Mouse (Mus musculus) limb, embryonic 12.5 days (tissue): ENCODE results near the gene Slc6a18. TPM values are rescaled to one million over a fixed set of nuclear protein-coding genes. Genes with fewer than 3 reads are reported as not detected.

ENCODE experiments used
- ATAC-seq: fragments of 200-750 bp; cut with Nextera tagmentation; 2 replicates; pipeline ENCODE4 v1.8.0; 2017; ENCODE audit warnings: low read depth, moderate TSS enrichment; ENCODE audit not compliant: insufficient number of reproducible peaks, insufficient read depth, low FRiP score, low TSS enrichment
- H3K27ac ChIP-seq: fragments of 300-500 bp; sonication (generic); 2 replicates; pipeline ENCODE4 v1.5.1; 2016; ENCODE audit warnings: mild to moderate bottlenecking, moderate library complexity
- H3K27me3 ChIP-seq: fragments of 300-500 bp; sonication (generic); 2 replicates; pipeline ENCODE4 v1.6.1; 2016; ENCODE audit warnings: mild to moderate bottlenecking, moderate library complexity
- H3K36me3 ChIP-seq: fragments of 300-500 bp; sonication (generic); 2 replicates; pipeline ENCODE4 v1.6.1; 2016; ENCODE audit warnings: mild to moderate bottlenecking, moderate library complexity
- H3K4me1 ChIP-seq: fragments of 300-500 bp; sonication (generic); replicated peaks from 2 replicates; pipeline ENCODE4 v1.6.1; 2016
- H3K4me2 ChIP-seq: fragments of 300-500 bp; sonication (generic); 2 replicates; pipeline ENCODE4 v1.6.1; 2016; ENCODE audit warnings: mild to moderate bottlenecking, moderate library complexity
- H3K4me3 ChIP-seq: fragments of 300-500 bp; sonication (generic); replicated peaks from 2 replicates; pipeline ENCODE4 v1.5.1; 2016; ENCODE audit warnings: mild to moderate bottlenecking
- H3K9ac ChIP-seq: fragments of 300-500 bp; sonication (generic); replicated peaks from 2 replicates; pipeline ENCODE4 v1.6.1; 2016; ENCODE audit warnings: mild to moderate bottlenecking, moderate library complexity
- H3K9me3 ChIP-seq: fragments of 300-500 bp; sonication (generic); 2 replicates; pipeline ENCODE4 v1.6.1; 2016; ENCODE audit warnings: mild to moderate bottlenecking, moderate library complexity
- WGBS: fragments of 180-500 bp; shearing (Covaris S2); methylation state at CpG from one replicate; pipeline ENCODE4 v1.1.7; 2016; 5-methylcytosine and 5-hydroxymethylcytosine counted together
- polyA plus RNA-seq: library from polyadenylated mRNA; unstranded; fragments of >200 nt; fragmentation: Nextera tagmentation; extraction: Ambion mirVana; gene quantifications from 2 replicates; pipeline ENCODE4 v1.2.1, GENCODE M21; 2016

The Slc6a18 gene
- polyA plus RNA-seq, 1 experiment from 2014 or later = not detected

- Histone ChIP-seq H3K4me1 (no peaks in the 10 kb centered on the region), H3K9me3 (no peaks in the 10 kb centered on the region), H3K4me2 (no peak overlapping the region), H3K4me3 (no peak overlapping the region), H3K36me3 (no peaks in the 10 kb centered on the region), H3K27me3 (no peaks in the 10 kb centered on the region; the same call in 1 of the 2 replicates), H3K9ac (no peak overlapping the region), H3K27ac (no peak overlapping the region)
- 81% methylated on average over 6 of the region's 6 CpGs for WGBS
- no peak for ATAC-seq
Measured at GRCm38 (mm10) chr13:73685502-73685901, 7.7 kb upstream of the Slc6a18 start.

- Histone ChIP-seq H3K9me3 (no peaks in the 10 kb centered on the region), H3K27me3 (no peaks in the 10 kb centered on the region), H3K4me3 (no peak overlapping the region), H3K9ac (no peak overlapping the region), H3K36me3 (no peaks in the 10 kb centered on the region), H3K4me1 (no peaks in the 10 kb centered on the region), H3K27ac (no peak overlapping the region), H3K4me2 (no peak overlapping the region)
- 85% methylated on average over 1 of the region's 1 CpGs for WGBS
- no peak for ATAC-seq
Measured at GRCm38 (mm10) chr13:73684412-73684811, 6.6 kb upstream of the Slc6a18 start.

DNA sequence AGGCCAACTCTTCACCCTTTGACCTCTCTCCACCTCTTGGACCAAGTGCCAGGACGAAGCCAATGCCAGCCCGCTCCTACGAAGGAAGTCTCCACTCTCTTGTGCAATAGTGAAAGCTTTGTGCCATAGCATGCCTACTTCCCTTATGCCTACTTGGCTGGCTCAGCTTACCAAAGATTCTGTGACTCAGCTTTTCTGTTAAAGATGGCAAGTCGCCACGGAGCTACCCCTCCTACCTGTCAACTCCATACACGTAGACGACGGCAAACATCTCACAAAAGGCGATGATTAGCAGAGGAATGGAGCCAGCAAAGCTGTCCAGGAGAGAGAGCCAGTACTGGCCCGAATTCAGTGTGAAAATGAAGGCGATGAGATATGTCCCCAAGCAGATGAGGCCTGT lies 5.9 kb upstream of the Slc6a18 start:
- no peak overlapping the region for H3K9ac ChIP-seq
- H3K27me3 ChIP-seq = no peaks in the 10 kb centered on the region
- H3K36me3 ChIP-seq = no peaks in the 10 kb centered on the region
- H3K4me3 ChIP-seq = no peak overlapping the region
- no peak overlapping the region for H3K27ac ChIP-seq
- no peak for ATAC-seq
- no peak overlapping the region for H3K4me2 ChIP-seq
- no peaks in the 10 kb centered on the region for H3K9me3 ChIP-seq
- H3K4me1 ChIP-seq = no peaks in the 10 kb centered on the region
- WGBS = 89% methylated on average over 11 of the region's 11 CpGs

- no peaks in the 10 kb centered on the region for H3K4me1 ChIP-seq
- no peaks in the 10 kb centered on the region for H3K27me3 ChIP-seq
- H3K4me2 ChIP-seq = no peak overlapping the region
- no peak overlapping the region for H3K27ac ChIP-seq
- no peak overlapping the region for H3K4me3 ChIP-seq
- H3K9ac ChIP-seq = no peak overlapping the region
- no peak for ATAC-seq
- H3K9me3 ChIP-seq = no peaks in the 10 kb centered on the region
- whole genome bisulfite sequencing = 89% methylated on average over 2 of the region's 2 CpGs
- no peaks in the 10 kb centered on the region for H3K36me3 ChIP-seq
Measured at GRCm38 (mm10) chr13:73682226-73682625, 4.4 kb upstream of the Slc6a18 start.

GRCm38 (mm10) chr13:73680394-73680793 lies 2.6 kb upstream of the Slc6a18 start:
- WGBS = 28% methylated on average over 1 of the region's 1 CpGs
- Histone ChIP-seq H3K4me2 (no peak overlapping the region), H3K27ac (no peak overlapping the region), H3K27me3 (no peaks in the 10 kb centered on the region), H3K4me3 (no peak overlapping the region), H3K36me3 (no peaks in the 10 kb centered on the region), H3K9ac (no peak overlapping the region), H3K9me3 (no peaks in the 10 kb centered on the region), H3K4me1 (no peaks in the 10 kb centered on the region)
- ATAC-seq = no peak

- Histone ChIP-seq H3K36me3 (no peaks in the 10 kb centered on the region), H3K27me3 (no peaks in the 10 kb centered on the region), H3K4me2 (no peak overlapping the region), H3K4me3 (no peak overlapping the region), H3K4me1 (no peaks in the 10 kb centered on the region), H3K9ac (no peak overlapping the region), H3K27ac (no peak overlapping the region), H3K9me3 (no peaks in the 10 kb centered on the region)
- WGBS = 61% methylated on average over 2 of the region's 2 CpGs
- ATAC-seq = no peak
Measured at GRCm38 (mm10) chr13:73679311-73679710, 1.5 kb upstream of the Slc6a18 start.

DNA sequence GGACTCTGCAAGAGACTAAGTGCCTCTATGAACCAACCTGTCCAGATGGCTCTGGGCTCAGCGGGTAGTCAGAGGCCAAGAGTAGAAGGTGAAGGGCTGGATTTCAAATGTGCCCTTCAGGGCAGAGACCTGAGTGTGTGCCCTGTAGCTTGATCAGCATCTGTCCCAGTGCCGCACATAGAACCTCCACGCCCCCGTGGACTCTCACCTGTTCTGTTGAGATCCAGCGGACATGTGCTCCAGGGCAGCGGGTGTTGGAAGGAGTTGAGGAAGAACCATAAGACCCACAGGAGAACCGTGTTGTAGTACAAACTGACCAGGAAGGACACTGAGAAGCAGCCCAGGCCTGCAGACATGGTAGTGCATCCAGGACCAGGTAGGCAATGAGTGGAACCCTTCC lies 2.7 kb downstream of the Slc6a18 start:
- Histone ChIP-seq H3K4me2 (no peak overlapping the region), H3K27ac (no peak overlapping the region), H3K27me3 (no peaks in the 10 kb centered on the region), H3K9me3 (no peaks in the 10 kb centered on the region), H3K4me3 (no peak overlapping the region), H3K4me1 (no peaks in the 10 kb centered on the region), H3K36me3 (no peaks in the 10 kb centered on the region), H3K9ac (no peak overlapping the region)
- 93% methylated on average over 7 of the region's 7 CpGs for WGBS
- ATAC-seq = no peak

DNA sequence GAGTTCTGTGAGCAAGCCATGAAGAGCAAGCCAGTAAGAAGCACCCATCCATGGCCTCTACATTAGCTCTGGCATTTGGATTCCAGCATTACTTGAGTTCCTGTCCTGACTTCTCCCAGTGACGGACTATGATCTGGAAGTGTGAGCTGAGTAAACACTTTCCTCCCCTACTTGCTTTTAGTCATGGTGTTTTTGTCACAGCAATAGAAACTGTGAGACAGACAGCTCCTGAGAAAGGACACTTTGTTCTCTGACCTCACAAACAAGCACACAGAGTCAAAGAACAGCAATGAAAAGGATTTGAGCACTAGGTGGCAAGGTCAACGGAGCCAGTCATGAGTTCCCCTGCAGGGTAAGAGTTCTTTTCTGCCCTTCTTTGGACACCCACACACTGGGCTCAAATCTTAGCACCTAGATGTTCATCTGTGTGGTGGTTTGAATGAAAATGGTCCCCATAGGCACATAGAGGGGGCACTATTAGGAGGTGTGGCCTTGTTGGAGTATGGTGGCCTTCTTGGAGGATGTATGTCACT lies 17.6 kb downstream of the Slc6a18 start:
- no peak overlapping the region for H3K4me2 ChIP-seq
- H3K4me3 ChIP-seq = no peak overlapping the region
- H3K27me3 ChIP-seq = no peaks in the 10 kb centered on the region; the same call in 1 of the 2 replicates
- 84% methylated on average over 2 of the region's 2 CpGs for WGBS
- no peaks in the 10 kb centered on the region for H3K36me3 ChIP-seq
- no peaks in the 10 kb centered on the region for H3K9me3 ChIP-seq
- ATAC-seq = no peak
- no peaks in the 10 kb centered on the region for H3K4me1 ChIP-seq
- no peak overlapping the region for H3K9ac ChIP-seq
- no peak overlapping the region for H3K27ac ChIP-seq

DNA sequence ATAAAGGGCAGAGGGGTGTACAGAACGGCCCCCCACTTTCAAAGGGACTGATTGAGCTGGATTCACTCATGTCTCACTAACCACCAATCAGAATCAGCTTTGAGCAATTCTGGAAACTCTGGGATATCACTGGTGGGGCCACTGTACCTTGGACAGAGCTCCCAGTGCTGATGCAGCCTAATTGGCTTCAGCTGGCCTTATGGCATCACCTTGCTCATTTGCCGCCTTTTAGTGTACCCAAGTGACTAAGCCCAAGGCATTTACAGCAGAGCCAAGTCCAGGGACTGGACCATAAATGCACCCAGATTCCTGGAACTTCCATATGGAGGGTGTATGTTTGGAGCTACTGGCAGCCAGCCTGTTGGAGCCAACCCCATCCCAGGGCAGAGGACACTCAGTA lies 18.9 kb downstream of the Slc6a18 start:
- WGBS = 42% methylated on average over 2 of the region's 2 CpGs
- ATAC-seq = no peak

GRCm38 (mm10) chr13:73654976-73655375 lies 22.8 kb downstream of the Slc6a18 start:
- Histone ChIP-seq H3K4me1 (no peaks in the 10 kb centered on the region), H3K27ac (no peak overlapping the region), H3K4me3 (no peak overlapping the region), H3K9ac (no peak overlapping the region), H3K27me3 (no peaks in the 10 kb centered on the region), H3K9me3 (no peaks in the 10 kb centered on the region), H3K4me2 (no peak overlapping the region), H3K36me3 (peaks cover 8% of the 10 kb centered on the region; the same call in 1 of the 2 replicates)
- WGBS = 80% methylated on average over 3 of the region's 3 CpGs
- no peak for ATAC-seq

More for the DNA sequence above, 18.9 kb downstream of the Slc6a18 start:
- H3K36me3 ChIP-seq = no peaks in the 10 kb centered on the region
- no peaks in the 10 kb centered on the region for H3K4me1 ChIP-seq
- no peaks in the 10 kb centered on the region for H3K9me3 ChIP-seq
- H3K27ac ChIP-seq = no peak overlapping the region
- H3K4me3 ChIP-seq = no peak overlapping the region
- no peak overlapping the region for H3K4me2 ChIP-seq
- no peak overlapping the region for H3K9ac ChIP-seq
- H3K27me3 ChIP-seq = no peaks in the 10 kb centered on the region; the same call in 1 of the 2 replicates

DNA sequence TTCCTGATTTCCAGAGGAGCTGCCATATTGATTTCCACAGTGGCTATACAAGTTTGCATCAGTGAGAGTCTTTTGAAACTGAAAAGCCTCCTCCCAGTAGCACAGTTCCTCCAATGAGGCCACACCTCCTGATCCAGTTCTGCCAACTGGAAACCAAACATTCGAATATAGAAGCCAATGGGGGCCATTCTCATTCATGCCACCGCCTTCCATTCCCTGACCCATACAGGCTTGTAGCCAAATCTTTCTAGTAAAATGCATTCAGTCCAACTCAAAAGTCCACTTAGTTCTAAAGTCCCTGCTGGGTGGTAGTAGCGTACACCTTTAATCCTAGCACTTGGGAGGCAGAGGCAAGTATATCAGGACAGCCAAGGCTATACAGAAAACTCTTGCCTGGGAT lies 24.6 kb downstream of the Slc6a18 start:
- Histone ChIP-seq H3K4me3 (no peak overlapping the region), H3K36me3 (peaks cover 25% of the 10 kb centered on the region), H3K4me1 (no peaks in the 10 kb centered on the region), H3K27ac (no peak overlapping the region), H3K4me2 (no peak overlapping the region), H3K9me3 (no peaks in the 10 kb centered on the region), H3K9ac (no peak overlapping the region), H3K27me3 (no peaks in the 10 kb centered on the region)
- no peak for ATAC-seq
- 89% methylated on average over 3 of the region's 3 CpGs for WGBS

DNA sequence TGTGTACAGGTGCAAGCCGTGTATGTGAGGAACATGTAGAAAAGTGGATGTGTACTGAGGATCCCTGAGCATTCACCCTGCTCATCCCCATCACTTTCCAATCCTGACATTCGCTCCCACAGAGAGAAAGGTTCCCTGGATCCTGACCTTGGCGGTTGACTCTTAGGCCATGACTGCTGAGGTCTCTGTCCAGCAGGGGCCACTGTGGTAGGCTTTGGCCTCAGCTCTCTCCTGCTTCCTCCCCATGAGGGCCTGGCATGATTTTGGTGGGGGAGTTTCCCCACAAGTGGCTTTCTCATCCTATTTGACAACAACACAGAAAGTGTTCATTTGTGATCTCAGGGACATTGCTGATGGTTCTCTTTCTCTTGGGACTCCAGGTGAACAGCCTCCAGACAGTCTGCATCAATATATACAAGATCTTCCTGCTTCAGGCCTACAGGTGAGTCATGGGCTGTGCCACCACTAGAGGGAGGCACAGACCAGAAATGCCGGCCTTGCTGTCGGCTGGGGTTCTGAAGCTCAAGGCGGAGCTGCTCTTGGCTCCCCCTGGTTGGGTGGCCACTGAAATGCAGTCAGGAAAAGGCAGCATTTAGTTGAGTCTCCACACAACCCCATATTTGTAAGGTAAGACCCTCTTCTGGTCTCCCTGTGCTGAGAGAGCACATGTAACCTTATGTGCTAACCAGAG lies 31.3 kb downstream of the Slc6a18 start:
- Histone ChIP-seq H3K27me3 (no peaks in the 10 kb centered on the region), H3K27ac (no peak overlapping the region), H3K4me1 (no peaks in the 10 kb centered on the region), H3K4me3 (no peak overlapping the region), H3K9me3 (no peaks in the 10 kb centered on the region), H3K36me3 (peaks cover 77% of the 10 kb centered on the region), H3K4me2 (no peak overlapping the region), H3K9ac (no peak overlapping the region)
- no peak for ATAC-seq
- WGBS = 36% methylated on average over 6 of the region's 6 CpGs
